Mouse (Mus musculus): ENCODE measurements around the gene Hdac10.

DNA sequence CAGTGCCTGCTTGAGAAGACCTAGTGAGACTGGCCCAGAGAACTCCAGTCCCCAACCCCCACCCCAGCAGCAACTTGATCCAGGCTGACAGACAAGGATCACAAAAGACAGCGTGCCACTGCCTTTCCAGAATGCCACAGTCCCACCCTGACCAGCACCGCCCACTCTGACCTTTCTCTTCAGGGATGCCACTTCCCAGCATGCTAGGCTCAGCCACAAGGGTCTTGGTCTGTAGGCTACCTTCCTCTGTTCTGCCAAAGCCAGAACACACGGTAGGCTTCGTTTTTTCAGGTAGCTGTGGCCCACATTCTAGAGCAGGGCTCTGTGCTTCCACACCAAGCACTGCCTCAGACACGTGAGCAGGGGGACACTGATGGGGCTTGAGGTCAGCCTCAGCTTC, 25.9 kb downstream of the Hdac10 start:
- no peak for TF ChIP-seq MYOG (IDR thresholded peaks at IDR 0.05; ENCODE audit: control insufficient read depth in 1 of 3, insufficient read depth in 1 of 3, insufficient read length in 2 of 3, low read depth in 2 of 3)
- TF ChIP-seq MAX (IDR thresholded peaks at IDR 0.05; ENCODE audit: low read depth): no peak
- no peak for TF ChIP-seq REST (IDR thresholded peaks at IDR 0.05; ENCODE audit: insufficient read depth, insufficient read length)
- no peak for TF ChIP-seq POLR2A (IDR thresholded peaks at IDR 0.05; ENCODE audit: insufficient read length, low read depth)
- no peak for TF ChIP-seq MYOD1 (IDR thresholded peaks at IDR 0.05; ENCODE audit: control insufficient read depth in 1 of 3, insufficient read length in 2 of 3, low read depth in 2 of 3)
- no peak for TF ChIP-seq TCF12 (IDR thresholded peaks at IDR 0.05; ENCODE audit: insufficient read depth, poor library complexity, severe bottlenecking)
